Mouse (Mus musculus) thymus, adult 2 months (tissue): ENCODE measurements at regions not wholly inside any gene's neighbourhood (a gene's known extent, or its start where the extent isn't known, plus 50 kb on each side); places are given as distances from the start of the nearest gene placed in this dataset.
"Not testable (repeated sequence)": the region's sequence is repeated elsewhere in the genome, so short reads cannot be mapped to it uniquely, and the experiment has no call there.

ENCODE experiments used
- CTCF ChIP-seq: fragments of 200-500 bp; IDR thresholded peaks from 2 replicates; pipeline ENCODE4 v1.5.1; 2012; ENCODE audit warnings: mild to moderate bottlenecking, control low read depth, low read length, moderate library complexity, borderline replicate concordance; ENCODE audit not compliant: control insufficient read depth, poor library complexity, insufficient read depth; ENCODE audit errors: extremely low read depth
- POLR2A ChIP-seq: fragments of 200-500 bp; IDR thresholded peaks from 2 replicates; pipeline ENCODE4 v1.6.1; 2012; ENCODE audit warnings: mild to moderate bottlenecking, low read length, control low read depth, moderate library complexity; ENCODE audit not compliant: control insufficient read depth, poor library complexity, insufficient read depth; ENCODE audit errors: extremely low read depth

- not testable (repeated sequence) for TF ChIP-seq POLR2A, CTCF
Measured at GRCm38 (mm10) chr13:99122539-99122938, 62.1 kb upstream of the Zfp366 start.
